Mouse (Mus musculus) adrenal gland, postnatal 10 days (tissue): ENCODE data around the gene Rps21. TPM values are rescaled to one million over a fixed set of nuclear protein-coding genes. Genes with fewer than 3 reads are reported as not detected.
A peak's percentile ranks its signal among the peaks of the same experiment; 100 is the strongest.

Source experiments
- DNase-seq: peaks from one replicate; pipeline ENCODE4 v3.0.0; 2021; ENCODE audit warnings: mixed read lengths
- total RNA-seq, 2 experiments: library from RNA; stranded (reverse); gene quantifications; 2 replicates each; pipeline ENCODE4 v1.2.3; 2021

Gene Rps21
- total RNA-seq, 2 experiments from 2014 or later: 772 to 787 TPM

DNA sequence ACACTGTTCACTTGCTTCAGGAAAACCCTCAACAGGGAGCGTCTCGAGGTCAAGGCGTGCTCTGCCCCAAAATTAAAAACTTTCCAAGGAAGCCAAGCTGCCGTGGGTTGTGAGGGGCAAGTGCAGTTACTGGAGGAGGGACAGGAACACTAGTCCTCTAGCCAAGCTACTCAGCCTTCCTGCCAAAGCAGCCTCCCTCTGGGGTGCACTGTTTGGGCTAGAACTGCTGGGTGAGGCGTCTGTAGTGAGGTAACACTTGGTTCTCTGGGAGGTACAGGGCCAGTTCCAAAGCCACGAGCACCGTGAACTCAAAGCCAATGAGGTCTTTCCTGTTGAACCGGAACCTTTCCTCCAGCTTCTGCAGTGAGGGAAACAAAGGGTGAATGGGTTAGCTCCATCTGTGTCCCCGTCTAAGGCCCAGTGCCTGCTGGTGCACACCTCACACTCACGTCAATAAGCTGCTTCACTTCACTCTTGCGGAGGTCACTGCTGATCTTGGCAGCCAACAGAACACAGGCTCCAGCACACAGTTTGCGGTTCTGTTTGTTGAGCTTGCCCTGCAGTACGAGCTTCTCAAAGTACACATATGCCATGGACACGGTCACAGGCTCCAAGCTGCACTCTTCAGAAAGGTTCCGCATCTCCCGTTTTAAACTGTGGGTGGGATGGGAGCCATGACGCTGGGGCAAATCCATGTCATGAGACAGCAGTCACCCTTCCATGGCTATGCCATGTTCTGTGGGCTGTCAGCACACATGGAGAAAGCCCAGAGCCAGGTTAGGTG lies 2.8 kb downstream of the Rps21 start:
- DNase-seq: peak; percentile 59

DNA sequence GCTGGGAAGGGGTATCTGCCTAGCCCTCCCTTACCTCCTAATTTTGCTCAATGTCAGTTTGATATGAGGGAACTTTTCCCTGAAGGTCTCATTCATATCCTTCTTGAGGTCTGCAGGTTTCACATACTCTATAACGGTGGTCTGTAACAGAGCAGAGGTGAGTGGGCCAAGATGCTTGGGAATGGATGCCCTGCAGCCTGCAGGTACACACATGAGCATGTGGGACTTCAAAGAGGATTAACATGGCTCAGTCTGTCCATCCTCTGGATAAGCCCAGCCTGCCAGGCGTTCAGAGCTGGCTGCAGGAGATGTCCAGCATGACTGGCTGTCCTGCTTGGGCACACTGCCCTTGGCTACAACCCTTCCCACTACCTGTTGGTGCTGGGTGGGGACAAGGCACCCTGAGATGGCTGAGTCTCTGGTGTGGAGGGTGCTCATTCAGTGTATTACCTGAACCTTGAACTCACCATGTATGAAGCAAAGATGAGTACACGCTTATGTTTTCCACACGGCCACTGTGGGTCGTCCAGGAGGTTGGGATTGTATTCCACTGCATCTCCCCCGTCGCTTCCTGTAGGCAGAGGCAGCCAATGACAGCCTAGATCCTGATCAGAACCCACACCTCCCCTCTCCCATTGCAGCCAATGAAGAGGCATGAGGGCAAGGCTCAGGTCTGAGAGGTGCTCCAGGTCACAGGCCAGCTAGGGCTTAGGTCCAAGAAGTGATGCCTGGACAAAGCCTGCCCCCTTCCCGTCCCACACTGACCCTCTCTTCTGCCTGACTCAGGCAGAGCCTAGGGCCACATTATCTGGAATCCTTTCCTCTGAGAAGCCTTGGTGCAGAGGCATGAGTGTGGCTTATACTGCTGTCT lies 3.7 kb downstream of the Rps21 start:
- no peak for DNase-seq

DNA sequence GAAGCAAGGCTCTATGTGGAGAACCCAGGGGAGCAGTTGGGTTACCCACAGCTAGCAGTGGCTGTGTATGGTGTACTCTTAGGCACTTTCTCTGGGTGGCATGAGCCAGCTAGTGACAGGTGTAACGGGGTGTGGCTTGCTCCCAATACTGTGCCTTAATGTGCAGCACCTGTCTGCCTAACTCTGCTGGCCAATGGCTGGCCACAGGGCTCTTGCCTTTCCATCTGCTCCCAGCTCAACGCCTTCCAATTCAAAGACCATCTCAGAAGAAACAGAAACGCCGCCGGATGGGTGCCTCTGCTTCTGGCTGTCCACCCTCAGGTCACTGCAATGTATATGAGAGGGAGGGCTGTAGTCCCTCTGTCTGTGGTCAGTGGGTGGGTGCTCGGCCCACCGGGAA lies 4.7 kb downstream of the Rps21 start:
- DNase-seq: no peak

DNA sequence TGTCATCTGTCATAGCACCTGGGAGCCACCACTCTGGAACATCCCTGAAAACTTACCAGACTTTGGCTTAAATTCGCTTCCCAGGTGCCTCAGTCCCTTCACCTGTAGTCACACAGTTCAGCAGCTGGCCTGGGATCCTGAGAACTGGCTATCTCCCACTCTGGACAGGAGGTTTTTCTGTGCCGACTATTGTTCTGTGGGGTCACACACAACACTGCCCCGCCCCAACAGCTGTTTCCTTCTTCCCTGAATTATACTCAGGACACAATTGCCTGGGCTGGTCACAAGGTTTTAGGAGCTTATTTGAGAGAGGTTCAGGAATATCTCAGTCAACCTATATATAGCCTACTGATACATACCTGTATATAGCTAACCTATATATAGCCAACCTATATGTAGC lies 5.3 kb downstream of the Rps21 start:
- DNase-seq: no peak

DNA sequence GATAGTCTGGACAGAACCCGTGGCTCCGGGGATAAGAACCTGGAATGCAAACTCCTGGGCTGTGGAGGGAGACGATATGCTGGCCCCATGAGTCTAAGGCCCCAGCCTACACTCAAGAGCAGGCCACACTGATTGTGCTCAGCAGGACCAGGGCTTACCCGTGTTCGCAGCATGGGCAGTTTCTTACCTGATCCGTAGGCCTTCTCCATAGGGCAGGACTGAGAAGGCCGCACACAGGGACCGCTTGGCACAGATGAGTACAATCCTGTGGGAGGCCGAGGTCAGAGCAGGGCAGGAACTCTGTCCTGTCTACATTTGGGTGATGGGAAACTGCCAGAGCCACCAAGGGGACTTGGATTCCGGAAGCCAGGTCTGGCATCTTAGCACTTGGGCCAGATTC lies 5.7 kb downstream of the Rps21 start:
- no peak for DNase-seq

DNA sequence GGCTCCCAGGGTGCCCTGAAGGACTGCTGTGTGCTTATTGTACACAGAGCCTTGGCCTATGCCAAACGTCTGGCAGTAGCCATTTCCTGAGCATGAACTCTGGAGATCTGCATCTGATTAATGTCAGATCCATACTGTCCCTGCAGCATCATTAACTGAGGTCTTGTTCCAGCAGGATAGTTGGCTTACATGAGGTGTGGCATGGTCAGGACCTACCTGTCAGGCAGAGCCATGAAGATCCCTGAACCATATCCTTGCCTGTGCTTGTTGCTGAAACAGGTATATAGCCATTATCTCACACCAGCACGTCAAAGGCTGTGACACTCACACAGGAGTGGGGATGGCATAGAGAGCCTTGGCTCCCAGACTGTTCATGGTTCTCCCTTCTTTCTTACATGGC lies 10.8 kb downstream of the Rps21 start:
- no peak for DNase-seq

DNA sequence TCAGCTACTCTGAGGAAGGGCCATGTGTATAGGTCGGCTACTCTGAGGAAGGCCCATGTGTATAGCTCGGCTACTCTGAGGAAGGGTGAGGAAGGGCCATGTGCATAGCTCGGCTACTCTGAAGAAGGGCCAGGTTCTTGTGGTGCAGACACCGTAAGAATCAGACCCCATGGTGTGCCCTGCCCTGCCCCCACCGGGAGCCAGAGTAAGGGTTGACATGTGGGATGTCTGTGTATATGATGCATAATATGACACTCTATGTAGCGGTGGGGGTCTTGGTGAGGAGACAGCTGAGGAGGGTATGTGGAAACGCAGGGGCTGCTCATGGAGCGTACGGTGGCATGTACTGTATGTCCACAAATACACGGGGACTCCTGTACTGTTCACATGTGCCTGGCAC lies 12.2 kb downstream of the Rps21 start:
- DNase-seq: no peak

DNA sequence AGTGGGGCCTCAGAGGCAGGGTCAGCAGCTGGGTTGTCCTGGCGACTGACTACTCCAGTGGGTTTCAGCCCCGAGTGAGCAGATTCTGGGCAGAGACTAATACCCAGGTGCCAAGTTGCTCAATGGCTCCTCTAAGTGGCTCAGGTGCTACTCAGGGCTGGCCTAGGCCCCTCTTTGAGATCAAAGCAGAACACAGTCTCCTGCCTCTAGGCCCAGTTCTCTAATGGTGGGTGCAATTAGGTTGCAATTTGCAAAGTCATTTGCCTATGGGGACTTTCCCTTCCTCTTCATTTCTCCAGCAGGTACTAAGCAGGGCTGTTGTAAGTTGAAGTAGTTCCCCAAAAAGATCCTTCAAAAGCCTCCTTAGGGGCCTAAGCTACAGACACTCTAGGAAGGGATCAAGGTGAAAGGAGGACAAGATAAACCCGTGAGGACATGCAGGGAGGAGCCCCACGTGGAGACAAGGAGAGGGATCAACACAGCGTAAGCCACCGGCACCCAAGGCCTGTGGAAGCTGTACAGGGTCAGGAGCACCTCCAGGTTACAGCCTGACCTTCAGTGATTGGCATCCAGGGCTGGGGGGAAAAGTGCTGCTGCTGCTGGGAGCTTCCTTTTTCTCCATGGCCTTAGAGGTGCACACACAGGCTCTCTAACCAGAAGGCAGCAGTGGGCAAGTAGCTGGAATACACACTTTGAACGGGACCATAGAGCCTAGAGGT lies 13.5 kb downstream of the Rps21 start:
- DNase-seq: no peak

DNA sequence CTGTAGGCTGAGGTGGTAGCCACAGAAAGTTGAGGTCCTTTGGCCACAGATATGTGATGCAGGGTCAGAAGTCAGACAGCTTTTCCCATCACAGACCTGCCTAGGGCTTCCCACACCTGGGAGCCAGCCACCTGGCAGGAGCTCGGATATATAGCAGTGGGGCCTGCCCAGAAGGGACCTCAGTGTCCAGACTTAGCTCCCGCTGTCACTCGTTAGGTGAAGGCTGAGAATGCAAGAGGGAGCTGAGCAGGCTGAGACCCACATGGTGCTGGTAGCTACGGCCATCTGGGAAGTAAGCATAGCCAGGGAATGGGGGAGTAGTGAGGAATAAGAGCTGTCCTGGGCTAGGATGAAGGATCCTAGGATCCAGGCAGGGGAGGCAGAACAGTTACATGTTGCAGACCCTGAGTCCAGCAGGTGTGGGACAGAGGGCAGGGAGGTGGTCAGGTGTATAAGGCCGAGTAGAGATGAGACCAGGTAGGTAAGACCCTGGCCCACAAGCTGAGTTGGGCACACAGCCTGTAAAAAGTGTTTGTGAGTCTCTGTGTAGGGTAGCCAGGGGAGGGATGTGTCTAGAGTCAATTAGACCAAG lies 14.7 kb downstream of the Rps21 start:
- DNase-seq: no peak

DNA sequence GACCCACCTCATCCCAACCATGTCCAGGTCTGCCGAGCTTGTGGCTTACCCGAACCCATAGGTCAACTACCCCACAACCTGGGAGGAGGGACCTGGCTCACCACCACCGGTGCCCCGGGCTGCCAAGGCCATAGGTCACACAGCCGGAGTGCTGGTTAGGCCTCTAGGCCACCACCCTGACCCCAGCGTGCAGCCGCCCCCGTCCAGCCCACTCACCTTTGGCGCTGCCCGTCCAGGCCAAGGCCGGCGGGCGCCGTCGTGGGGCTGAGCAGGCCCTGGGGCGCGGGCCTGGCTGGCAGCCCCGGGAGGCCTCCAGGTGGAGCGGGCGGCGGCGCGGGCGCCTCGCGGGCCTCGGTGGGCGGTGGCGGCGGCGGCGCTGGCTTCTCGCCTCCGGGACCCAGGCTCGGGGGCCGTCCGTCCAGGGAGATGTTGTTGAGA lies 15.7 kb downstream of the Rps21 start:
- peak; percentile 67 for DNase-seq

DNA sequence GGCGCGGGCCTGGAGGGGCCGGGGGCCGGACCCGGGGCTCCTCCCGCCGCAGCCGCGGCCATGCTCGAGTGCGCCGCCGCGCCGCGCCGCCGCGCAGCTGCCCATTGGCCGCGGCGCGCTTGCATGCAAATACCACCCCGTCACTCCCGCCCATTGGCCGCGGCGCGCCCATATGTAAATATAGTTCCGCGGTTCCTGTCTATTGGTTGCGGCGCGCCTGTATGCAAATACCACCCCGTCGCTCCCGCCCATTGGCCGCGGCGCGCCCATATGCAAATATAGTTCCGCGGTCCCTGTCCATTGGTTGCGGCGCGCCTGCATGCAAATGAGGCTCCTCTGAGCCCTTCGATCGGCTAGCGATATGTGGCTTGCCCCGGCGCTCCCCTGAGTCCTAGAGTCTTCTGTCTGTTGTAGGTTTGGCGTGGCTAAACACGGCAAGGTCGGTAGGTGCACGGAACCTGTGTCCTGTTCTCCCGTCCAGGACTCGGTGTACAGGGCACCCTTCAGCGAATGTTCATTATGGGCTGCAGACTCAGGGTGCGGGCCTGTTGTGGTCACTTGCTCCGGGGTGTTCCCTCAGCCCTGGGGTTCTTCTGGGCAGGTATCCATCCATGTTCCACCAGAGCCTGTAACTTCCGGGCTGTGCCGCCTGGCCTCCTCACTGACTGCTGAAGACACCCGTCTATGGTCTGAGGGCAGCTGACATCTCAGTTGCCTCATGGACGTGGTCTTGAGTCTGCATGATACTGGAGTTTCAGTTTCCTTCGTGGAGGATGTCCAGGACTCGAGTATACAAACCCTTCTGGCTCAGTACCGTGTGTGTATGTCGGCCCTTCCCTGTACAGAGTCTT lies 16.4 kb downstream of the Rps21 start, which contains the start of gene Cables2:
Gene Cables2, minus strand, starts transcription at position 103 of the 851 bp plus-strand sequence.
- peak; percentile 93 for DNase-seq

DNA sequence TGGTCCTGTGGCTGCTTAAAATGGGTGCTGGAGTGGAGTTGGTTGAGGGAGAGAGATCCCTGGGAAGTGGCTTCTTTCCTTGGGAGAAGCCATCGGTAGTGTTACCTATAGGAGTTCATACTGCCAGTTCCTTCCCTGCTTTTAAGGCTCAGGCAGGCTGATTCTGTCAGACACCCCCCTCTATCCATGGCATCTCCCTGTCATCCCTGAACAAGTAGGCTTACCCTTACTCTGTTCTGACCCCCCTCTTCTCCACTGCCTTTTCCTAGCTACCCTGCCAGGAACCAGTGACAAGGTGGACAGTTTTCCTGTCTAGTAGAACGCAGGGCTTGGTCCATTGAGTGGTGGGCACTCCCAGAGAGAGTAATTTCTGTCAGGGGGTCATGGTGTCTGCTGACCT lies 17.3 kb downstream of the Rps21 start:
- no peak for DNase-seq

DNA sequence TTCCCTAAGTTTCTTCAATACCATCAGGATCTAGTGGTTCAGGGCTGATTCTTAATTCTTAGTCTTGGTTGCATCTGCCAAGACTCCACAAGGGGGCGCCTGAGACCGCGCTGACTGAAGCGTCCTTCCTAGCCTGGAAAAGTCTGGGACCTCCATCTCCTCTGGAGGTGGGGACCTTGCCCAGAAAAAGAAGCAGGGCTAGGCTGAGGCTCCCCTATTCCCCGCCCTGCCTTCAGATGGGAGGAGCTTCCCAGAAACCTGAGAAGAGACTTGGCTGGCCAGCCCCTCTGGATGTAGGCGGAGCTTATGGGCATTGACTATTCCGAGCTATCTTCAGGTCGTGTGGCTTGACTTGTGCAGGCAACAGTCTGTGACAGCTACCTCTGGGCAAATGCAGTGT lies 18.7 kb downstream of the Rps21 start:
- peak; percentile 88 for DNase-seq

DNA sequence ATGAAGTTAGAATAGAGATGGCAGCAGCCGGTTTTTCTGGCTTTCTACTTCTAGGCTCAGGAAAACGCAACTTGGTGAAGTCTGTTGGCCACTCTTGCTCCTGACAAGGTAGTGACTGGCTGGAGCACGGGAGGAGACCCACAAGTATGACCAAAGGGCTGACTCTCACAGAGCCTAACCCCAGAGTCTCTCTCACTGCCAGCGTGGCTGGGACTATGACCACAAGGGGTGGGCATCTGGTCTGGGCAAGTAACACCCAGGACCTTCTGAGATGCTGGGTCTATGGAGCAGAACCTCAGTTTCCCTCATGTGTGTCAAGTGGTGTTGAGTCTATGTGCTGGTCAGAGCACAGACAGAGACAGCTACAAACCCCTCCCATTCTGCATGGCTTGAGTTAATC lies 19.2 kb downstream of the Rps21 start:
- DNase-seq: no peak

DNA sequence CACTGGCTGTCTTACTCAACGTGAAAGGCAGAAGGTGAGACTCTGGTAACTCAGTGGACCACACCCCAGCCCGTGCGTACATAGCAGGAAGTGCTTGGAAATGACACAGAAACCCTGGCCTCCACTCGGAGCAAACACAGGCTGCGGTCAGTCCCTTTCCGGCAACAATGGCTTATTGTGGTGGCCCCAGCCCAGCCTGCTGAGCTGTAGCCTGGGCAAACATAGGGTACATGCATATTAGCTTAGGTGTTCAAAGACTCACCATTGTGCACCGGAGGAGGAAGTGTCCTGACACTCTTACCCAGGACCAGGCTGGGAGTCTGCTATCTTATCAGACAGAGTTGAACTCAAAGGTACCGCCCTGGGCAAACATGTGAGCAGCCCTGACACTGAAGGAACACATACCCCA lies 19.7 kb downstream of the Rps21 start:
- no peak for DNase-seq

DNA sequence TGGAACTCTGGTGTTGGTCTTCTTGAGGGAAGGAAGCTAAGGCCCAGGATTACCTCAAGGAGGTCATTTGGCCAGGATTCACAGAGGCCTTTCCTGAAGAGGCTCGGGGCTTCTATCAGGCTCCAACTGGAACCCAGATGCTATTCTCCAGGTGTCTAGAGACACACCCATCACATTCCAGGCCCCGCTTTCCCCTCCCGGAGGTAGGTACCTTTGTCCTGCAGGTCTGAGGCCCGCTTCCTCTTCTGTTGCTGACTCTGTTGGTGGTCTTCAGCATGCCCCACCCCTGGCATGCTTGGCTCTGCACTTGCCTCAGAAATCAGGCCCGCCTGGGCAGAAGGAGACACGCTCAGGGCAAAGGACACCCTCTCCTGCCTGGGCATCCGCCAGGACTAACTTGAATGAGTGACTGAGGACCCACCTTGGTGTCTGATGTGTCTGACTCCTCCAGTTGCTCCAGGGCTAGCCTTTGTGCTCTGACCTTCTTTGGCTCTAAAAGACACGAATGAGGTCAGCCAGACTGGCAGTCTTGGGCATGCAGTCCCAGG lies 20.7 kb downstream of the Rps21 start:
- DNase-seq: no peak

DNA sequence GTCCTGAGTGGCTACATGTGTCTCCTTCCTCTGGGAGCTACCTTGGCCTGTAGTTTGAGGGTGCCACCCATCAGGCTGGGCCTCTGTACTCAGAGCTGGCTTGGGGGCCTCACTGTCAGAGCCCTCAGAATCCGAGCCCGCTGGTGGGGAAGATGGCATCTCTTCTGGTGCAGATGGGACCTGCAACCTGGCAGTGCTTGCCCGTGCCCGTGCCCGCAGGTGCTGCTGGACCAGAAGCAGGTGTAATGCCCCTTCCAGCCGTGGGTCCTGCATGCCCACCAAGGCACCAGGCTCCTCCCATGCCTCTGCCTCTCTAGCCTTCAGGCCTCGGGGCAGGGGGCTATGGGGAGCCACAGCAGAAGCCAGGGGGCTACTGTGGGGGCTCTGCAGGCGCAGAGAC lies 22.1 kb downstream of the Rps21 start:
- no peak for DNase-seq

DNA sequence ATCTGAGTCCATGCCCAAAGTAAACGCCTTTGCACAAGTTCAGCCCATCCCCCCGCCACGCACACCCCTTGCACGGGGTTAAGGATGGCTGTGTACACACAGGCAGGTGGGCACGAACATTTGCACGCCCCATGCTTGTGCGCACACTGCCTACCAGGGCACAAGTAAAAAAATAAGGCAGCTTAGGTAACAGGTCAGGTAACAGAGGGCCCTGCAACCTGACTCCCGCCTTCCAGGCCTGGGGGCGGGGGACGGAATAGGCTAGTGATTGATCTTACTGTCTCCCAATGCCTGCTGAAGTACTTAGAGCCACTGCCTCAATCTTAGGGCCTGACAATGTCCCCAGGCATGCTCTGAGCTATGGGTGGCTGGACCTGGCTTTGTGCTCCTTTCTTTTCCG lies 31.8 kb downstream of the Rps21 start:
- no peak for DNase-seq

DNA sequence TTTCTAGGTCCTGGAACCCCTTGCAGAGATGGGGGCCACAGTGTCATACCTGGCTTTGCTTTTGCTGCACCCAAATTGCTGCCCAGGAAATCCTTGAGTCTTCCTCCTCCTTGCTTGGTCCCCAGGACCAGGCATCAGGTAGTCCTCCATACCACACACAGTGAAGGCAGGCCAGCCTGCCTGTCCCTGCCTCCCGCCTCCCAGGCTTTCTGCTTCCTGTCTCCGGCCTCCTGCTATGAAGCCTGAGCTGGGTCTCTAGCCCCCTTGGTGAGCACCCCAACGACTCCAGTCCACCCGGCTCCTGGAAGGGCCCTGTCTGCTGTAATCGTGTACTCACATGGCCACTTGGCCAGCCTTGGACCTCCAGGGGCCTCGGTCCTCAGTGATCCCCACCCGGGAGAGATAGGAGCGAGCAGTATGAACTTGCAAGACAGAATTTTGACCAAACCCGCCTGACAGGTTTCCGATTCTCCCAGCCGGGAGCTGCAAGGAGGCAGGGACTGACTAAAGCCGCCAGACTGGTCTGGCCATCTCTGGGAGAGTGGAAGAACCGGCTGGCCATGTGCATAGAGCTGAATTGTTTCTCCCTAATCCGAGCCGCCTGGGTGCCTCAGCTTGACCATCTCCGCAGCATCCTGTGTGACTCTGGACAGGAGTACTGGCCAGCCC lies 32.4 kb downstream of the Rps21 start, which contains the start of gene Rbbp8nl:
Gene Rbbp8nl, minus strand, starts transcription at position 440 of the 669 bp plus-strand sequence.
- DNase-seq: no peak

DNA sequence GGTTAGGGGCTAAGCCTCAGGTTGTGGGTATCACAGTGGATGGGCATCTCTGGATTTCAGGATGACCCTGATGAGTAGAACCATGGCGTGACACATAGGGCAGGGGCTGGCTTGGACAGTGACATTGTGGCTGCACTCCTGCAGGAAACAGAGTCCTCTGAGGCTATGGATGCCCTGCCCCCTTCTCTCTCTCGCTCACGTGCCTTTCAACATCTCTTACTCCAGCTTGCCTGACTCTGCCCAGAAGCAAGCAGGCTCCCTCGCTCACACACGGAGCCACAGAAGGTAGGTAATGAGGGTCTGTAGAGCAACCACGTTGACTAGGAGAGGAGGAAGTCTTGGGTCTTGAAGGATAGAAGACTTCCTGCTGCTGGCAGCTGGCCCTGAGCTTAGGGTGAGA lies 33.3 kb downstream of the Rps21 start:
- DNase-seq: no peak
